Mouse (Mus musculus) intestine, embryonic 15.5 days (tissue): ENCODE results near the gene Dnajc15. TPM values are rescaled to one million over a fixed set of nuclear protein-coding genes. Genes with fewer than 3 reads are reported as not detected.
"Not testable (repeated sequence)": the region's sequence is repeated elsewhere in the genome, so short reads cannot be mapped to it uniquely, and the experiment has no call there.

Source experiments
- ATAC-seq: fragments of 200-750 bp; cut with Nextera tagmentation; 2 replicates; pipeline ENCODE4 v1.8.0; 2017; ENCODE audit warnings: moderate TSS enrichment, moderate library complexity
- H3K27ac ChIP-seq: fragments of 300-500 bp; sonication (generic); 2 replicates; pipeline ENCODE4 v1.5.1; 2015; ENCODE audit warnings: mild to moderate bottlenecking, inconsistent platforms
- H3K27me3 ChIP-seq: fragments of 300-500 bp; sonication (generic); replicated peaks from 2 replicates; pipeline ENCODE4 v1.6.1; 2015; ENCODE audit warnings: inconsistent platforms
- H3K36me3 ChIP-seq: fragments of 300-500 bp; sonication (generic); 2 replicates; pipeline ENCODE4 v1.6.1; 2015; ENCODE audit warnings: inconsistent platforms
- H3K4me1 ChIP-seq: fragments of 300-500 bp; sonication (generic); replicated peaks from 2 replicates; pipeline ENCODE4 v1.6.1; 2015; ENCODE audit warnings: inconsistent platforms
- H3K4me2 ChIP-seq: fragments of 300-500 bp; sonication (generic); replicated peaks from 2 replicates; pipeline ENCODE4 v1.6.1; 2015; ENCODE audit warnings: mild to moderate bottlenecking, inconsistent platforms
- H3K4me3 ChIP-seq: fragments of 300-500 bp; sonication (generic); replicated peaks from 2 replicates; pipeline ENCODE4 v1.5.1; 2015; ENCODE audit warnings: inconsistent platforms
- H3K9ac ChIP-seq: fragments of 300-500 bp; sonication (generic); 2 replicates; pipeline ENCODE4 v1.6.1; 2015; ENCODE audit warnings: inconsistent platforms
- H3K9me3 ChIP-seq: fragments of 300-500 bp; sonication (generic); 2 replicates; pipeline ENCODE4 v1.6.1; 2016; ENCODE audit warnings: inconsistent platforms
- whole genome bisulfite sequencing: fragments of 180-500 bp; shearing (Covaris S2); methylation state at CpG from one replicate; pipeline ENCODE4 v1.1.7; 2015; 5-methylcytosine and 5-hydroxymethylcytosine counted together
- polyA plus RNA-seq: library from polyadenylated mRNA; unstranded; fragments of >200 nt; fragmentation: Nextera tagmentation; extraction: Ambion mirVana; gene quantifications from 2 replicates; pipeline ENCODE4 v1.2.1, GENCODE M21; 2015

The Dnajc15 gene
- polyA plus RNA-seq, 1 experiment from 2014 or later, result 109 TPM

DNA sequence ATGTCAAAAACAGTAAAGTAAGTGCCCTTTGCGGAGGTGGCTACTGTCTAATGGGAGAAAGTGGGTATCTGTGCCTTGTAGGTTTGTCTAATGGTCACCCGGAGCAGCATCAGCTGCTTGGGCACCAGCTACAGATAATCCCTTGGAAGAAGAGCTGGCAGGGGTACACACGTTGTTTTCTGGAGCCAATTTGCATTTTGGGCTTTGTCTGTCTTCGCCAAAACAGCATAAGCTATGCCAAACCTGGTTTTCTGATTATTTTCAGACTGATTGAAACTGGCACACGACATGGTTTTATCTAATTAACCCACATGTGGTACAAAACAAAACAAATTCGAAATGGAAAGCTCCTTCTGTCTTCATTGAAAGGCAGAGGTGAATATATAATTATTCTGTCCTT lies 7.7 kb upstream of the Dnajc15 start:
- Histone ChIP-seq H3K4me3 (no peak overlapping the region), H3K9me3 (no peaks in the 10 kb centered on the region), H3K9ac (no peak overlapping the region), H3K27me3 (no peaks in the 10 kb centered on the region), H3K36me3 (no peaks in the 10 kb centered on the region), H3K4me1 (no peaks in the 10 kb centered on the region), H3K27ac (no peak overlapping the region), H3K4me2 (no peak overlapping the region)
- WGBS, result 73% methylated on average over 6 of the region's 6 CpGs
- no peak for ATAC-seq

DNA sequence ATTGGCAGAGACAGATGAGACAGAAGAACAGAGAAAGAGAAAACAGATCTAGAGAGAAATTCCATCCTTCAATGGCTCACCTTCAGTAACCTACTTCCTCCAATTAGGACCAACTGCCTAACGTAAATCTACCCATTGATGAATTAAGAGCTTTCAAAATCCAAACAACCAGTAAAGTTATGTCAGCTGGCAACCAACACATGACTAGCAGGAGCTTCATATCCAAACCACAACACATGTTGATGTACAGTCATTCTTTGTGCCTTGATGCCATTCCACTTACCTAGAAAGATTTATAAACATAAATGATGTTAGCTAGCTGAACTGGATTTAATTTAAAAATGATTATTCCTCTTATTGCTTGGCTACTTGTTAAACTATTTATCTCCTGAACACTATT lies 7.1 kb upstream of the Dnajc15 start:
- 66% methylated on average over 1 of the region's 1 CpGs for WGBS
- H3K4me1 ChIP-seq, result no peaks in the 10 kb centered on the region
- H3K4me2 ChIP-seq, result no peak overlapping the region

GRCm38 (mm10) chr14:77877876-77878275 lies 3.0 kb upstream of the Dnajc15 start:
- H3K36me3 ChIP-seq, ATAC-seq, H3K4me3 ChIP-seq, H3K9ac ChIP-seq, H3K27me3 ChIP-seq, H3K4me2 ChIP-seq, H3K4me1 ChIP-seq, H3K9me3 ChIP-seq, H3K27ac ChIP-seq: not testable (repeated sequence)
- 82% methylated on average over 2 of the region's 2 CpGs for WGBS

More for the DNA sequence above, 7.1 kb upstream of the Dnajc15 start:
- Histone ChIP-seq H3K4me3 (no peak overlapping the region), H3K9me3 (no peaks in the 10 kb centered on the region), H3K9ac (no peak overlapping the region), H3K27ac (no peak overlapping the region), H3K36me3 (no peaks in the 10 kb centered on the region), H3K27me3 (no peaks in the 10 kb centered on the region)
- ATAC-seq, result no peak

GRCm38 (mm10) chr14:77876199-77876598 lies 1.3 kb upstream of the Dnajc15 start:
- no peaks in the 10 kb centered on the region for H3K27me3 ChIP-seq
- 83% methylated on average over 1 of the region's 1 CpGs for WGBS
- no peak overlapping the region for H3K9ac ChIP-seq
- no peak overlapping the region for H3K27ac ChIP-seq
- H3K9me3 ChIP-seq, result no peaks in the 10 kb centered on the region
- no peak overlapping the region for H3K4me2 ChIP-seq
- H3K36me3 ChIP-seq, result no peaks in the 10 kb centered on the region
- no peak overlapping the region for H3K4me3 ChIP-seq
- no peak for ATAC-seq
- H3K4me1 ChIP-seq, result no peaks in the 10 kb centered on the region

GRCm38 (mm10) chr14:77871380-77871975 lies 3.4 kb downstream of the Dnajc15 start:
- 83% methylated on average over 6 of the region's 6 CpGs for WGBS
- H3K4me2 ChIP-seq, result no peak overlapping the region
- no peaks in the 10 kb centered on the region for H3K27me3 ChIP-seq
- no peak overlapping the region for H3K9ac ChIP-seq
- no peak overlapping the region for H3K27ac ChIP-seq
- no peaks in the 10 kb centered on the region for H3K9me3 ChIP-seq
- no peak for ATAC-seq
- H3K4me1 ChIP-seq, result no peaks in the 10 kb centered on the region
- H3K36me3 ChIP-seq, result no peaks in the 10 kb centered on the region
- H3K4me3 ChIP-seq, result no peak overlapping the region

DNA sequence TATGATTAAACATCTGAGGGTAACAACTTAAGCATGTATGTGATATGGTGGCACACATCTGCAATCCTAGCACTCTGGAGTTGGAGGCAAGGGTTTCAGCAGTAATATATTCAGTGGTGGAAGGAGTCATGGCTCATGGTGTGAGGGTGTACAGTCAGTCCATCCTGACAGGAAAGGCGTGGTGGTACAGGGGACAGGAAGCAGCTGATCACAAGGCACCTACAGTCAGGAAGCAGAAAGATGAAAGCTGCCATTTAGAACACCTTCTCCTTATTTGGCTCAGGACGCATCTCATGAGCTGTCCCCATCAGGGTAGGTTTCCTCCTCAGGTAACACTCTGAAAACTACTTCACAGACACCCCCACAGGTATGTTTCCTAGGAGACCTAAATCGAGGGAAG lies 4.0 kb downstream of the Dnajc15 start:
- no peaks in the 10 kb centered on the region for H3K27me3 ChIP-seq
- H3K36me3 ChIP-seq, result no peaks in the 10 kb centered on the region
- H3K4me1 ChIP-seq, result no peaks in the 10 kb centered on the region
- H3K4me3 ChIP-seq, result no peak overlapping the region
- no peak overlapping the region for H3K27ac ChIP-seq
- WGBS, result 87% methylated on average over 3 of the region's 3 CpGs
- no peak overlapping the region for H3K9ac ChIP-seq
- H3K4me2 ChIP-seq, result no peak overlapping the region
- H3K9me3 ChIP-seq, result no peaks in the 10 kb centered on the region
- ATAC-seq, result no peak

DNA sequence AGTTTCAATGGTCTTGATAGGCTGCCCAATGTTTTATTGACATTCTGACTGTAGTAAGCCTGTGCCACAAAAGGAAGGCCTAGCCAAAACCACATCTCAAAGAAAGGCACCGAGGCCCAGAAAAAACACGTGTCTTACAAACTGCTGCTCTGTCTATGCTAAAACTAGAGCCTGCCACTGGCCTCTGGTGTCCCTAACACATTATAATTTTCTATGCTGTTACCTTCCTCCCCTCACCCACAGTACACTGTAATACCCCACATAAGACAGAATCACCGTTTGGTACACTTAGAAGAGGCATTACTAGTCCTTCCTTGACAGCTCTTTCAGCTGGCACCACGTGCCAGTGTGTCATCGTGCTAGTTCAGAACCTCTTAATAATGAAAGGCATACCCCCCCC lies 7.3 kb downstream of the Dnajc15 start:
- no peaks in the 10 kb centered on the region for H3K27me3 ChIP-seq
- H3K27ac ChIP-seq, result no peak overlapping the region
- H3K4me3 ChIP-seq, result no peak overlapping the region
- no peaks in the 10 kb centered on the region for H3K36me3 ChIP-seq
- H3K9ac ChIP-seq, result no peak overlapping the region
- H3K4me1 ChIP-seq, result no peaks in the 10 kb centered on the region
- H3K9me3 ChIP-seq, result no peaks in the 10 kb centered on the region
- ATAC-seq, result no peak
- WGBS, result 88% methylated on average over 5 of the region's 5 CpGs
- H3K4me2 ChIP-seq, result no peak overlapping the region

DNA sequence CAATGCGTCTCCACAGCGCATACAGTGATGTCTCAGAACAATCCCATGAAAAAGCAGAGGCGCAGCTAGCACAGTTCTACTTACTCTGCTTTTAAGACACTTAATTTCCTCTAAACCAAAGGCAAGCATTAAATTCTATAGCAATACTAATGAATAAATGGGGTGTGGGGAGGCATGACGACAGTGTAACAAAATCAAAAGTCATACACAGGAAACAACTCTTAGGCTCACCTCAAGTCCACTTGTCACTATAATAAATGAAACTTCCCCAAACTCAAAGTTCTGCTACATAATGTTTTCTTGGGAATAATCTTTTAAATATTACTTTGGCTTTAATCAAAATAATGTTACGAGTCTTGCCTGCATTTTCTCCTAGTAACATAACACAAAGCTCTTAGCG lies 10.4 kb downstream of the Dnajc15 start:
- 86% methylated on average over 6 of the region's 6 CpGs for WGBS
- H3K9me3 ChIP-seq, result no peaks in the 10 kb centered on the region
- no peaks in the 10 kb centered on the region for H3K4me1 ChIP-seq
- no peak overlapping the region for H3K27ac ChIP-seq
- no peaks in the 10 kb centered on the region for H3K27me3 ChIP-seq
- no peak for ATAC-seq
- H3K4me3 ChIP-seq, result no peak overlapping the region
- H3K4me2 ChIP-seq, result no peak overlapping the region
- H3K36me3 ChIP-seq, result no peaks in the 10 kb centered on the region
- no peak overlapping the region for H3K9ac ChIP-seq

- Histone ChIP-seq H3K4me2 (no peak overlapping the region), H3K9me3 (no peaks in the 10 kb centered on the region), H3K9ac (no peak overlapping the region), H3K4me1 (no peaks in the 10 kb centered on the region), H3K4me3 (no peak overlapping the region), H3K36me3 (no peaks in the 10 kb centered on the region), H3K27me3 (no peaks in the 10 kb centered on the region), H3K27ac (no peak overlapping the region)
- WGBS, result 86% methylated on average over 3 of the region's 3 CpGs
- ATAC-seq, result no peak
These were observed 10.9 kb downstream of the Dnajc15 start for GRCm38 (mm10) chr14:77864051-77864450.

DNA sequence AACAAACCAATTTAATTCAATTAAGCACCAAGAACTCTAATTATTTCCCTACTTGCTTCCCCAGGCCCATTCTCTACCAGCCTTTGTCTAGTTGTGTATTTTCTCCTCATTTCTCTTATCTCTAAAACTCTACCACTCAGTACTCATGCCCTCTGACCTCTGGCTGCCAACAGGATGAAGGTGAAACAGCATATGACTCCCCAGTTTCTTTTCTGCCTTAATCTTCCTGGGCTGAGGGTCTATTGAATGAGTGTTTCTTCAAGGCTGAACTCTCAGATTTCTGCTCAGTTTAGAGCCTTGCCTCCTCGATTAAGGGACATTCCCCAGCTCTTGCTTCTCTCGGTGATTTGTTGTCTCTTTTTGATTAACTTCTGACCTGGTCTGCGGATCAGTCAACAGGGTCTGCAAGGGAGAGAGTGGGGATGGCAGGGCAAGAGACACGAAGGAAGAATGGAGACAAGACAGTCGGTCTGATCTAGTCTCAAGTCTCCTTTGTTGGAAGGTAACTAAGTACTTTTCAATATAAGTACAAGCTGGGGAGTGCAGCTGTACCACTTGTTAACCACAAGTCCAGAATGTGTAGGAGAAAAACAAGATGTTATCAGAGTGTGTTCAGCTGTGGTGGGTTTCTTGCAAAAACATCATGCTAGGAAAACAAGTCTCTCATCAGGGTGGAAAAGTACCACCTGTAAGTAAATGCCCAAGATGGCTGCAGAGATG lies 13.9 kb downstream of the Dnajc15 start:
- Histone ChIP-seq H3K27ac (no peak overlapping the region), H3K36me3 (no peaks in the 10 kb centered on the region), H3K4me1 (no peaks in the 10 kb centered on the region), H3K27me3 (no peaks in the 10 kb centered on the region), H3K9me3 (no peaks in the 10 kb centered on the region), H3K9ac (no peak overlapping the region), H3K4me3 (no peak overlapping the region), H3K4me2 (no peak overlapping the region)
- ATAC-seq, result no peak
- WGBS, result 47% methylated on average over 5 of the region's 5 CpGs

DNA sequence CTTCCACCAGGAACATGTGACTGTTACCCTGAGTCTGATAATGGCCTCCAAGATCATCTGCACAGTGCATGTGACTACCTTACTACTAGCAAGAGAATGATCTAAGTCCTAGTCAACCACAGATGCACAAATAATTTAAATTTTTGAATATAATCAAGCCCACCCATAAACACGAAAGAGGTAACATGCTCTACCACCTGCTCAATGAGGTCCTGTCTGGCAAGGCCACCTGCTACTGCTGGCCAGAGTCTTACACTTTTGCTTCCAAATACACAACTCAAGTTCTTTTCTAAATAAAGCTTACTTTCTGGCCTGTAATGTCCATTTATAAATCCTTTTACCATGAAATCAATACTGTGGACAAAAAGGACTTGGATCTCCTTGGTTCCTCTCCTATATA lies 15.0 kb downstream of the Dnajc15 start:
- no peak overlapping the region for H3K9ac ChIP-seq
- no peak overlapping the region for H3K27ac ChIP-seq
- H3K9me3 ChIP-seq, result no peaks in the 10 kb centered on the region
- 84% methylated on average over 1 of the region's 1 CpGs for WGBS
- no peaks in the 10 kb centered on the region for H3K27me3 ChIP-seq
- H3K36me3 ChIP-seq, result no peaks in the 10 kb centered on the region
- no peak overlapping the region for H3K4me2 ChIP-seq
- no peak for ATAC-seq
- no peak overlapping the region for H3K4me3 ChIP-seq
- H3K4me1 ChIP-seq, result no peaks in the 10 kb centered on the region

GRCm38 (mm10) chr14:77853951-77854350 lies 21.0 kb downstream of the Dnajc15 start:
- no peaks in the 10 kb centered on the region for H3K27me3 ChIP-seq
- H3K9ac ChIP-seq, result no peak overlapping the region
- no peaks in the 10 kb centered on the region for H3K36me3 ChIP-seq
- no peak overlapping the region for H3K4me2 ChIP-seq
- H3K9me3 ChIP-seq, result no peaks in the 10 kb centered on the region
- ATAC-seq, result no peak
- no peak overlapping the region for H3K27ac ChIP-seq
- 60% methylated on average over 1 of the region's 1 CpGs for WGBS
- H3K4me1 ChIP-seq, result no peaks in the 10 kb centered on the region
- no peak overlapping the region for H3K4me3 ChIP-seq

DNA sequence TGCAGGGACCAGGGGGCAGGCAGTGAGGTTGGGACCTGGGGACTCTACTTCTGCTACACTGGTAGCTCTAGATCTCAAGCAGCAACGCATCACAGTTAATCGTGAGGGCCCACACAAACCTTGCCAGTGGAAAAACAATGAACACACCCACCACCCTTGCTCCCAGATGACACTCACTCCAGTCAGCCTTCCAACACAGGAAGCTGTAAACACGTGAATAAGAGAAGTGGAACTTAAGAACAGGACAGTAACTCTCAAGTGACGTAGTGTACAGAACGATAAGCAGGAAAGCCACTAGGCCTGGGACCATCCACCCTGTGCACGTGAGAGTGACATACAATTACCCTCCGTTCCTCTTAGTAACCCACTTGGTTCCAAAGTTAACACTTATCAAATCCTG lies 25.1 kb downstream of the Dnajc15 start:
- no peak for ATAC-seq
- 74% methylated on average over 7 of the region's 7 CpGs for WGBS

More for the DNA sequence above, 25.1 kb downstream of the Dnajc15 start:
- H3K4me1 ChIP-seq, result no peaks in the 10 kb centered on the region
- H3K4me3 ChIP-seq, result no peak overlapping the region
- H3K27ac ChIP-seq, result no peak overlapping the region
- no peaks in the 10 kb centered on the region for H3K9me3 ChIP-seq
- no peaks in the 10 kb centered on the region for H3K27me3 ChIP-seq
- H3K9ac ChIP-seq, result no peak overlapping the region
- no peak overlapping the region for H3K4me2 ChIP-seq
- H3K36me3 ChIP-seq, result no peaks in the 10 kb centered on the region
